Mouse (Mus musculus) MEL (cell line): ENCODE measurements around the gene Vmn1r210.
"Not testable (repeated sequence)": the region's sequence is repeated elsewhere in the genome, so short reads cannot be mapped to it uniquely, and the experiment has no call there.

ENCODE experiments used
- CHD2 ChIP-seq: IDR thresholded peaks from 2 replicates; pipeline ENCODE4 v1.6.1; 2011; ENCODE audit warnings: low read length, improper control_type of control experiment
- CTCF ChIP-seq, 3 experiments: IDR thresholded peaks in 2 of 3; conservative IDR thresholded peaks in 1 of 3; 2 replicates each; pipeline ENCODE4 v1.5.1; 2011 to 2012; ENCODE audit warnings: low read length in 3 of 3, low read depth in 2 of 3, mild to moderate bottlenecking in 2 of 3, improper control_type of control experiment in 1 of 3, inconsistent platforms in 1 of 3, mixed read lengths in 1 of 3, moderate library complexity in 1 of 3; ENCODE audit not compliant: control insufficient read depth in 1 of 3, insufficient read depth in 1 of 3, poor library complexity in 1 of 3, severe bottlenecking in 1 of 3
- EP300 ChIP-seq, 2 experiments: IDR thresholded peaks; 2 replicates each; pipeline ENCODE4 v1.6.1; 2011; ENCODE audit warnings: improper control_type of control experiment in 2 of 2, low read length in 2 of 2, low read depth in 1 of 2, mild to moderate bottlenecking in 1 of 2
- ETS1 ChIP-seq: IDR thresholded peaks from 2 replicates; pipeline ENCODE4 v1.6.1; 2012; ENCODE audit warnings: low read depth, mild to moderate bottlenecking, inconsistent platforms, low read length, improper control_type of control experiment, moderate library complexity
- JUND ChIP-seq: IDR thresholded peaks from 2 replicates; pipeline ENCODE4 v1.6.1; 2011; ENCODE audit warnings: low read depth, mild to moderate bottlenecking, improper control_type of control experiment, low read length
- MAFK ChIP-seq: IDR thresholded peaks from 2 replicates; pipeline ENCODE4 v1.6.1; 2011; ENCODE audit warnings: low read depth, mild to moderate bottlenecking, low read length, improper control_type of control experiment, borderline replicate concordance
- MAZ ChIP-seq: IDR thresholded peaks from 2 replicates; pipeline ENCODE4 v1.6.1; 2012; ENCODE audit warnings: low read depth, mild to moderate bottlenecking, inconsistent platforms, low read length, improper control_type of control experiment
- NRF1 ChIP-seq: IDR thresholded peaks from 2 replicates; pipeline ENCODE4 v1.6.1; 2014; ENCODE audit warnings: low read depth, mild to moderate bottlenecking, inconsistent platforms, low read length, improper control_type of control experiment, moderate library complexity; ENCODE audit not compliant: poor library complexity, insufficient read depth, severe bottlenecking
- POLR2A ChIP-seq, 2 experiments: IDR thresholded peaks; 2 replicates each; pipeline ENCODE4 v1.6.1; 2011 to 2012; ENCODE audit warnings: low read length in 2 of 2, mild to moderate bottlenecking in 2 of 2, control low read depth in 1 of 2, improper control_type of control experiment in 1 of 2, low read depth in 1 of 2, moderate library complexity in 1 of 2; ENCODE audit not compliant: control insufficient read depth in 1 of 2, insufficient read depth in 1 of 2, poor library complexity in 1 of 2
- POLR2AphosphoS2 ChIP-seq: IDR thresholded peaks from 2 replicates; pipeline ENCODE4 v1.6.1; 2011; ENCODE audit warnings: low read length, improper control_type of control experiment
- POLR2AphosphoS5 ChIP-seq: IDR thresholded peaks from 2 replicates; pipeline ENCODE4 v1.6.1; 2012; ENCODE audit warnings: low read depth, borderline replicate concordance, mild to moderate bottlenecking, inconsistent platforms, low read length, moderate library complexity, mixed read lengths
- SMC3 ChIP-seq: IDR thresholded peaks from 2 replicates; pipeline ENCODE4 v1.6.1; 2011; ENCODE audit warnings: low read depth, low read length, improper control_type of control experiment
- TCF12 ChIP-seq: IDR thresholded peaks from 2 replicates; pipeline ENCODE4 v1.6.1; 2014; ENCODE audit warnings: low read depth, mild to moderate bottlenecking, inconsistent platforms, low read length, improper control_type of control experiment, moderate library complexity
- UBTF ChIP-seq: IDR thresholded peaks from 2 replicates; pipeline ENCODE4 v1.6.1; 2012; ENCODE audit warnings: low read depth, mild to moderate bottlenecking, inconsistent platforms, low read length, improper control_type of control experiment, moderate library complexity, borderline replicate concordance; ENCODE audit not compliant: insufficient read depth

DNA sequence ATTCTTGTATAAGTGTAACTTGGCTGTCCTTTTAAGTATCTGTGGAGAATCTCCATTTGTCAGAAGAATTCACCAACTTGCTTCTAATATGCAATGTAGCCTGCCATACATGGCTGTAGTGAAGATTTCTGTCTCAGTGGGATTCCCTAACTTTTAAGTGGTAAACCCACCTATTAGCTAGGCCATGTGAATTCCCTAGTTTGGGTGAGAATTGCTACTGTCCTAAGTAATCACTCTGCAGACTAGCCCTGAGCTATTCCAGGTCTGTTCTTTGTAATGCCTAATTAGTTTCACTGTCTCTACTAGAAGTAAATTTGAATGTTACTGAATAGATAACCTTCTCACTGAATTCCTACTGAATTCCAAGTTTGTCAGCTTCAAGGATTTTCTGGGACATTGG is 47.0 kb downstream of the Vmn1r210 start:
- not testable (repeated sequence) for TF ChIP-seq POLR2AphosphoS5; POLR2A (IDR thresholded peaks at IDR 0.05; ENCODE audit: control insufficient read depth in 1 of 2, insufficient read depth in 1 of 2, low read depth in 1 of 2, low read length in 2 of 2, poor library complexity in 1 of 2); CTCF (IDR thresholded peaks at IDR 0.05 in 2 of 3, conservative IDR thresholded peaks at IDR 0.05 in 1 of 3; ENCODE audit: control insufficient read depth in 1 of 3, insufficient read depth in 1 of 3, low read depth in 2 of 3, low read length in 3 of 3, poor library complexity in 1 of 3, severe bottlenecking in 1 of 3); CHD2; SMC3; MAZ; UBTF; ETS1; TCF12; NRF1; JUND; MAFK; POLR2AphosphoS2; EP300 (IDR thresholded peaks at IDR 0.05; ENCODE audit: low read depth in 1 of 2, low read length in 2 of 2)
